Mouse (Mus musculus) testis, postnatal 10 days (tissue): ENCODE data around the gene Vwa1.

ENCODE experiments used
- DNase-seq: peaks from one replicate; pipeline ENCODE4 v3.0.0; 2021; ENCODE audit warnings: low spot score

Vwa1 gene

GRCm38 (mm10) chr4:155779498-155779897 is 5.0 kb upstream of the Vwa1 start:
- DNase-seq = no peak

GRCm38 (mm10) chr4:155777816-155778215 is 3.3 kb upstream of the Vwa1 start:
- peak; percentile 75 for DNase-seq

- DNase-seq = no peak
These were observed 2.3 kb upstream of the Vwa1 start for GRCm38 (mm10) chr4:155776704-155777335.

DNA sequence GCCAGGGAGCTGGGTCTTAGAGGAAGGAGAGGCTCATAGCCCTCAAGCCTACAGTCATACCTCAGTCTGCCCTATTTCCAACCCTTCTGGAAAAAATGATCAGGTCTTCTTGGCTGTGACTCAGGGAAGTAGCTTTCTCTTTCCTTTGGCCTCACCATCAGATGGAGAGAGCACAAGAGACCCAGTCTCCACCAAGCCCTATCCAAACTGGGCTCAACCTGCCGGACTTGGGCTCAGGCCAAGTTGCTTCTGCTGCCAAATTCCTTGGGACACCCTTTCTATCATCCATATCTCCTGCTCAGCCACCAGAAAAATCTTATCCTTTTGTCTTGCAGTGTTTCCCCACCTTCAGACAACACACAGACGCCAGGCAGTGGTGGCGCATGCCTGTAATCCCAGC is 1.4 kb upstream of the Vwa1 start:
- DNase-seq = peak; percentile 87

- DNase-seq = peak; percentile 87
These were observed 658 bp upstream of the Vwa1 start for GRCm38 (mm10) chr4:155774971-155775740.

DNA sequence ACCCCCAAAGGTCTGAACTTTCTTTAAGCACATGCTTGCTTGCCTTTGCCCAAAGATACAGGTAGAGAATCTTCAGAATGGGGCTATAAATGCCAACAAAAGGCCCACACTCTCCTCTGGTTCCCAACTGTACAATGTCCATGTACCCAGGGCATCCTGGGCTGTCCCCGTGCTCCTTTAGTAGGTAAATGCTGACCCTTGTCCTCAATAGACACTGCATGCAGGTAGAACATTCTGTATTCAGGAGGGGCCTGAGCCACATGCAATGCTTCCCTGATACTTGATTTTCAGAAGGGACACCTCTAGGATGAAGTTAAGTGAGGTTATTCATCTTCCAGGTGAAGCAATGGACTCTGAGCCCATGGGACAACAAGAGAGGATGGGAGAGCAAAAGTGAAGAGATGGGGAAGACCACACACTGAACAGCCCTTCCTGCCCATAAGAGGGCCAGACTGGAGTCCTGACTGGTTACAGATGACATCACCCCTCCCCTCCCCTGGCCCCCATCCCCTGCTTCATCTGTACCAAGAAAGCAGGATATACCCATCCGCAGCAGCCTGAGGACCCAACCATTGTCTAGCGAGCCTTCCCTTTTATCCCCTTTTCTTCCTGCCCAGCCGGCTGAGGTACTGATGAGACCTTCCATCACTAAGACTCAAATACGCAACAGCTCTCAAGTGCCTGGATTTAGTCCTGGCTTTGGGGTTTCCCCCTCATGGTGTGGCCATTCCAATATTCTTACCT is 991 bp downstream of the Vwa1 start:
- no peak for DNase-seq

- DNase-seq = no peak
These were observed 1.7 kb downstream of the Vwa1 start for GRCm38 (mm10) chr4:155772786-155773185.

DNA sequence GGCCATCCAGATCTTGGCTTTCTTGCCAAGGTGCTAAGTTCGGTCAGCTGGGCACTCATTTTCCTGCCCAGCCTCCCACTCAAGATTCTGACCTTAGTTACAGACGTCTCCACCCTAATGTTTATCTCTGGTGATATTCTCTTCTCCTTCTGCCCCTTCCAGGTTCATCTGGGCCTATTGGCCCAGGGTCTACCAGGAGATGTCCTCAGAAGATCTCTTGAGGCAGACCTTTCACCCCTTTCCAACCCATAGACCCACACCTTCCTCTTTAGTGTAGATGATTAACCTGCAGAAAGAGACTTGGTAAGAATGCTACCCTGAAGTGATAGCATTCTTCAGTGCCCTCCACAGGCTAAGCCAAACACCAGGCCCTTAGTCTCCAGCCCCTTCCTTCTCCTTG is 2.8 kb downstream of the Vwa1 start:
- DNase-seq = no peak

DNA sequence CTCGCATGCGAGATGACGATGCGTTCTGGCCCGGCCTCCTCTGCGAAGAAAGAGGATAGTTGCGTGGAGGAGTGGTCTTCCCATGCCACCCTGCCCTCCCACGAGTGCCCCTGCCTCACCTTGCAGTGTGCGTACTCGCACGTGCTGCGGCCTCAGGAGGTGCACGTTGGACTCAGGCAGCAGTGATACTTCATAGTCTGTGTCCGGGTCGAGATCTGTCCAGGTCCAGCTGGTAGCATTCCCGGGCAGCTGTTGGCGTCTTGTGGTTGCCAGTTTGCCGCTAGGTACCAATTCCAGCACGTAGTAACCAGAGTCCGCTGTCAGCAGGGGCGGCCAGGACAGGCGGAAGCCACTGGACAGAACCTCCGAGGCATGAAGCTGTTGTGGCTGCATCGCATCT is 3.9 kb downstream of the Vwa1 start:
- DNase-seq = no peak

GRCm38 (mm10) chr4:155769880-155770512 is 4.5 kb downstream of the Vwa1 start:
- peak; percentile 97 for DNase-seq

DNA sequence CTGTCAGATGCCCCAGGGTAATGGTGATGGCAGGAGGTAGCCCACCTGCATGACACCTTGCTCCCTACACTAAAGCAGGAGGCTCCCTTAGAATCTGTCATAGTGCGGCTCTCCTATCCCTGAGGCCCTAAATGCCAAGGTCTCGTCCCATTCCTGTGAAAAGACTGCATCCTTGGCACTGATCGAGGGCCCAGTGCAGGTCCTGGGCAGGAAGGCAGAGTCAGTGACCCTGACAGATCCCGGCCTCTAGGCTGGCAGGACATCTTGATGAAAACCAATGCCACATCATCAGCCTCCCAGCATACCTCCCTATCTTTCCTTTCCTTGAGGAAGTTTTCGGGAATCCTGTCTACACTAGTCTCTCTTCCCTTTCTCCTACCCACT is 5.0 kb downstream of the Vwa1 start:
- no peak for DNase-seq

GRCm38 (mm10) chr4:155762357-155762756 is 12.1 kb downstream of the Vwa1 start:
- DNase-seq = no peak

DNA sequence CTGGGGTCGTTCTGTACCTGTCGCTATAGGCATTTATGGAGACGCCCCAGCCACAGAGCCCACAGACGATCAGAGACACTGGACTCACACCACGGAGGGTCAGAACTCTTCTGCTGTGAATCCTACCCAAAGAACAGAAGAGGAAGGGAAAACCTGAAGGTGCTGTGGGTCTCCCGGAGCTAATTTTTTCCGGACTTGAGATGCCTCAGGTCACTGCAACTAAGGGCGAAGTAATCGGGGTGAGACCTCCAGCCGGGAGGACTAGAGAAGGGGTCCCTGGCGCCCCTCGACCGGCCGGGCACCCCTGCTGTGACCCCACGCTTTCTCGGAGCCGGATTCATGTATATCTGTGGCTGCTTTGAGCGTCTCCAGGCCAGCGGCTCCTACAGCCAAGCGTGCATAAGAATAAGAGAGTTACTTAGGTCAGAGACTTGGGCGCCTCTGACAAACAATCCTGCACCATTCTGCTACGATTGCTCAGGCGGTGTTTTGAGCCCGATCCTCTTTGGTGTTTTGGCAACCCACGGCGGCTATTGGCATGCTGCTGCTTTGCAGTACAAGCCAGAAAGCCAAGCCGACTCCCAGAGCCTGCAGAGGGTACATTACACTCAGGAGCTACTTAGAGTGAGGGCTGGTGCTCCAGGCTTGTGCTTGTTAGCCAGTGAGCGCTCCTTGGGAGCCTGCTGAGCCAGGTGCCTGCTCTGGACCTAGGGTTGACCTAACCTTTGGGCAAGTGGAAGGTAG is 13.0 kb downstream of the Vwa1 start:
- peak; percentile 50 for DNase-seq

DNA sequence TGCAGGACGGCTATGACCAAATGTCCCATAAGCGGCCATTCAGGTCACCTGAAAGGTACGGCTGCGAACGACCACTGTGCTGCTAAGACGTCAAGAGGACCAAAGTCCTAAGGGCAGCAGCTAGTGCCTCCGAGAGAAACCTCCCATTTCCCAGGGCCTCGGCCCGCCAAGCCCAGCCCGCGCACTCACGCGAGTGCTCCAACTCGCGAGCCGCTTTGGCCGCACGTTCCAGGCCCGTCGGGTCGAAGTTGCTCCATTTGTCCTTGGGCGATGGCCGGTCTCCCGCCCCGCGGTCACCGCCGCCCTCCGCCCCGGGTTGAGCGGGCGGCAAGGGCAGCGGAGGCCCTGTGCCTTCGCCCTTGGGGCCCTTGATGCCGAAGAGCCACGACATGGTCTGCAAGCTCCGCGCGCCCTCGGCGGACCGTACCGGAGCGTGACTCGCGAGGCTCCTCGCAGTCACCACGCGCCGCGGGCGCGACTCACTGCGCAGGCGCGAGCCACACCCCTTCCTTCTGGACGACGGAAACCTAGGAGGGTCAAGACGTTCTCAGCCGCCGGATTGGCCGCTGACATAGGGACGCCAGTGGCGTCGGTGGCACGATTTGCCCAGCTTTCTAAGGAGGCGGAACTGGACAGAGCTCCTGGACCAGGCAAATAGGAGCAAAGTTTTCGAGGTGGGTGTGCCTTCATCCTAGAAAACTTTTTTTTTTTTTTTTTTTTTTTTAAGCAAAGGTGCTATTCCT is 13.7 kb downstream of the Vwa1 start, which contains the start of gene Atad3a:
TSS of gene Atad3a (minus strand) at position 481 of the 743 bp plus-strand sequence.
- peak; percentile 98 for DNase-seq

DNA sequence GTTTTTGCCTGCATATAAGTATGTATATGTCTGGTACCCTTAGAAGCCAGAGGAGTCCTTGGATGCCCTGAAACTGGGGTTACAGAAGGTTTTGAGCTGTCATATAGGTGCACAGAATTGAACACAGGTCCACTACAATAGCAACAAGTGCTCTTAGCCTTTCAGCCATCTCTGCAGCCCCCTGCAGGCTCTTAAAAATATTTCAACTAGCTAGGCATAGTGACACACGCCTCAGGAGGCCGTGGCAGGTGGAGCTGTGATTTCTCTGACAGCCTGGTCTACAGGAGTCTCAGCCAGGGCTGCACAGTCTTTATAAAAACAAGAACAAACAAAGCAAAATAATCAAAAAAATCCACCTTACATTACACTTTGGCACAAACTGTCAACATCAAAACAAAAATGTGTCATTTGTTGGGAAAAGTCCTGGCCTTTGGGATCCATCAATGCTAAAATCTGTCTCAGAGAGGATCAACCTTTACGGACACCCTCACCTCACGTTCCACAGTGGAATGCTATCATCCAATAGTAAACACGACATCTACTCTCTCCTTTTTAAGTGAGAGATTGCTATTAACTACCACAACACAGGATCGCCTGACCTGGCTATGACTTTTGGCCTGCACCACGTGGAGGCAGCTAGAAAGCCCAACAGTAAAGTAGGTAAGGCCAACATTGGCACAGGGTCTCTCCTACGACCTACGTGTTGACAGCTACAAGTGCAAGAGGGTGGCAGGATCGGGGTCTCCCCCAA is 14.5 kb downstream of the Vwa1 start:
- DNase-seq = no peak

DNA sequence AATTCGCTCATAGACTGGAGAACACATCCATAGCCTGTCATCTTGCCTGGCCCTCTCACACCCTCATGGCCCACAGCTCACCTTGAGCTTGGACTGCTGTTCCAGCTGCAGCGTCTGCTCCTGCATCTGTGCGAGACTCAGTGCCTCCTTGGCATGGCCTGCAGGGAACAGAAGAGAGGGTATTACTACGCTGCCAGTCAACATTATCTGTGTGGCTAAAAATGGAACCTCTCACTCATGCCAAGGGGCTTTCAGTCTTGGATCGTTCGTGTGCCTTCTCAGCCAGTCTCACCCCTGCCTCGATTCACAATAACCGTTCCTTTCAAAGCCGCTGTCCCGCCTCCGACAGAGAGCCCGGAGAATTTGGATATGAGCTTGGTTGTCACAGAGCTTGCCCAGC is 17.5 kb downstream of the Vwa1 start:
- no peak for DNase-seq

DNA sequence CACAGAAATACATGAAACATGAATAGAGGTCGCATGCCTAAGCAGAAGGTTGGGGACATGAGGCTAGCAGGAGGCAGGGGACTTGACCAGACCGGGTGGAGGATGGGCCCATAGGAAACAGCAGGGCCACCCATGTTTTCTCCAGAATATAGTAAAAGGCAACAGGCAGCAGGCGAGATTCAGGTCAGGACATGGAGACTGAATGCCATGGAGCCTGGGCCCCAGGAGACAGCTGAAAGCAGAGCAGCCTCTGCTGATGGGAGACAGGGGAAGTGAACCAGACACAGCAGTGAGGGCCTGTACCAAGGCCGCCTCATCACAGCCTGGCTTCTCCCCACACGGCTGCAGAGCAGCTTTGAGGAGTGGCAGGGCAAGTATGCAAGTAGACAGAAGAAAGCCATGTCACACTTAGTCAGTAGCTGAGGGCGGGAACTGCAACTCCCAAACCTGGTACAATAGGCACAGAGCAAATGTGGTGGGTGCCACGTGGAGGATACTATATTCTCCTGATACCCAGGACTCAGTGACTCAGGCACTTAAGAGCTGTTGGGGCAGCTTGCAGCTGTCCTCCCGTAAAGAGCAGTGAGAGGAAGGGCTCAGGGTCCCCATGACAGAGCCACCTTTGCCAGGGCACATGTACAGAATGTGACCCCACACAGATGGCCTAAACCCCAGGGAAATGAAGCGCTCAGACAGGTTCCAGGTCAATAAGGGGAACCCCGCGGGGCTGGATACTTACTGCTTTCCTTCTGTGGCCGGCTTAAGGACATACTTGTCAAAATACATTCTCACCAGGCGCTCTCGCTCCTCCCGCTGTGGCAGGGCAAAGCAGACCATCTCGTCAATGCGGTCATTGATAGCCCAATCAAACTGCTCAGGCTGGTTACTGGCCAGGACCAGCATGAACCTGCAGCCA is 27.7 kb downstream of the Vwa1 start:
- DNase-seq = no peak

GRCm38 (mm10) chr4:155746036-155746548 is 28.4 kb downstream of the Vwa1 start:
- DNase-seq = no peak

DNA sequence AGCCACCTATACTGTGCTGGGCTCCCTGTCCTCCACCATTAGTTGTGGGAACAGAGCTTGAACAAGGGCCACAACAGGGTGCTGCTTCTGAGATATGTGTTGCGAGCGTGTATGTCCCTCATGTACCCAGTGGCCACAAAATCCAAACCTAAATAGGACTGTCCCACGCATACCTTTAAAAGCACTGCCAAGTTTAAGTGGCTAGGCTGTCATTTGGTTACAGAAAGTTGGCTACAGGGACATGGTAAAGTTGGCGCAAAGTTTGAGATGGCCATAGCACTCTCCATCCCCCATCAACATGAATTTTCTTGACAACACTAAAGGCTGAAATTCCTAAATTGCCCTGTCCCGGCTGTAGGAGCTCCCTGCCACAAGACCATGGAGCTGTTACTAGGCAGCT is 29.4 kb downstream of the Vwa1 start:
- no peak for DNase-seq
